In genomic region chr17:56468870-56469269, GRCm38 (mm10) we compare ENCODE assay signal across 9 mouse cellular contexts. TPM values are rescaled to one million over a fixed set of nuclear protein-coding genes. Genes with fewer than 3 reads are reported as not detected.
DNase-seq lines count a peak whose midpoint lies in the region; ATAC-seq and TF ChIP-seq lines count a peak whose summit lies in the region.
"Had no signal": no experiment of that assay in that cellular context is flagged by ENCODE, and none has a peak within 500 bp of the region (broad histone marks: within the 10 kb centered on the region; RNA-seq: fewer than 3 reads in every experiment).

No protein-coding gene starts in this region.

- no peak for TF ChIP-seq CTCF in kidney, adult 2 months (conservative IDR thresholded peaks at IDR 0.05; ENCODE audit: insufficient read depth, insufficient read length, low read depth, low read length)

- H3K9ac ChIP-seq in midbrain, embryonic 11.5 days (ENCODE audit: low read length): no peak overlapping the region
- no peak overlapping the region for H3K9ac ChIP-seq in liver, embryonic 11.5 days (ENCODE audit: low read depth, low read length)

- TF ChIP-seq POLR2A in kidney, adult 2 months (IDR thresholded peaks at IDR 0.05; ENCODE audit: low read depth, low read length): no peak

- WGBS in kidney, adult 2 months: 50% methylated on average over 7 of the region's 7 CpGs
- 64% methylated on average over 7 of the region's 7 CpGs for WGBS in embryonic facial prominence, embryonic 10.5 days
- 76% methylated on average over 7 of the region's 7 CpGs for WGBS in midbrain, embryonic 11.5 days
- 47% methylated on average over 7 of the region's 7 CpGs for WGBS in liver, embryonic 11.5 days

- H3K4me1 ChIP-seq in kidney, adult 2 months (ENCODE audit: control insufficient read depth, insufficient read depth, low read length): no peaks in the 10 kb centered on the region
- H3K4me1 ChIP-seq in embryonic facial prominence, embryonic 10.5 days: peaks cover 85% of the 10 kb centered on the region
- H3K4me1 ChIP-seq in midbrain, embryonic 11.5 days (ENCODE audit: control insufficient read depth, insufficient read depth, low read length): peaks cover 54% of the 10 kb centered on the region
- peaks cover 33% of the 10 kb centered on the region for H3K4me1 ChIP-seq in liver, embryonic 11.5 days (replicated peaks; ENCODE audit: control insufficient read depth, insufficient read depth, low read length)

- no peak overlapping the region for H3K4me3 ChIP-seq in kidney, adult 2 months (ENCODE audit: insufficient read depth, low read depth, low read length)
- H3K4me3 ChIP-seq in embryonic facial prominence, embryonic 10.5 days: 0 out of 2 replicates have a peak overlapping the region, but pooled peaks have one; percentile 1
- H3K4me3 ChIP-seq in midbrain, embryonic 11.5 days (ENCODE audit: low read depth, low read length): no peak overlapping the region
- no peak overlapping the region for H3K4me3 ChIP-seq in liver, embryonic 11.5 days (ENCODE audit: low read depth, low read length)

- H3K4me2 ChIP-seq in midbrain, embryonic 11.5 days: no peak overlapping the region
- H3K4me2 ChIP-seq in liver, embryonic 11.5 days: no peak overlapping the region

- peaks cover 5% of the 10 kb centered on the region; the same call in 1 of the 2 replicates for H3K9me3 ChIP-seq in embryonic facial prominence, embryonic 10.5 days
- no peaks in the 10 kb centered on the region for H3K9me3 ChIP-seq in midbrain, embryonic 11.5 days (ENCODE audit: control insufficient read depth, low read length)
- no peaks in the 10 kb centered on the region for H3K9me3 ChIP-seq in liver, embryonic 11.5 days (ENCODE audit: control insufficient read depth, low read length)

- peak; percentile 13 for ATAC-seq in hematopoietic stem cell, adult 5-6 weeks (replicated peaks in 1 of 2; ENCODE audit: insufficient read depth in 1 of 2, low FRiP score in 2 of 2, low TSS enrichment in 1 of 2, low read depth in 1 of 2, poor library complexity in 2 of 2, severe bottlenecking in 2 of 2)
- no peak for ATAC-seq in midbrain, embryonic 11.5 days (ENCODE audit: low FRiP score)
- no peak for ATAC-seq in liver, embryonic 11.5 days (replicated peaks; ENCODE audit: low FRiP score)

- H3K27me3 ChIP-seq in kidney, adult 2 months (replicated peaks; ENCODE audit: control insufficient read depth, insufficient read depth, low read length): no peaks in the 10 kb centered on the region; the same call in 1 of the 2 replicates
- peaks cover 41% of the 10 kb centered on the region for H3K27me3 ChIP-seq in embryonic facial prominence, embryonic 10.5 days (replicated peaks; ENCODE audit: low read depth, poor library complexity, severe bottlenecking)
- H3K27me3 ChIP-seq in midbrain, embryonic 11.5 days (ENCODE audit: control insufficient read depth, insufficient read depth, low read length): peaks cover 9% of the 10 kb centered on the region
- peaks cover 55% of the 10 kb centered on the region for H3K27me3 ChIP-seq in liver, embryonic 11.5 days (replicated peaks; ENCODE audit: control insufficient read depth, insufficient read depth, low read length)

- H3K27ac ChIP-seq in kidney, adult 2 months (ENCODE audit: insufficient read depth, low read depth, low read length): no peak overlapping the region
- no peak overlapping the region for H3K27ac ChIP-seq in embryonic facial prominence, embryonic 10.5 days (replicated peaks)
- peak overlapping the region; percentile 31; the same call in 1 of the 2 replicates for H3K27ac ChIP-seq in midbrain, embryonic 11.5 days (ENCODE audit: low read depth, low read length)
- H3K27ac ChIP-seq in liver, embryonic 11.5 days (ENCODE audit: low read depth, low read length): no peak overlapping the region

- H3K36me3 ChIP-seq in kidney, adult 2 months (ENCODE audit: control insufficient read depth, insufficient read depth, low read length): no peaks in the 10 kb centered on the region
- H3K36me3 ChIP-seq in embryonic facial prominence, embryonic 10.5 days (replicated peaks): peaks cover 21% of the 10 kb centered on the region
- no peaks in the 10 kb centered on the region; the same call in 1 of the 2 replicates for H3K36me3 ChIP-seq in midbrain, embryonic 11.5 days (ENCODE audit: control insufficient read depth, insufficient read depth, low read length)
- no peaks in the 10 kb centered on the region for H3K36me3 ChIP-seq in liver, embryonic 11.5 days (ENCODE audit: control insufficient read depth, insufficient read depth, low read length)

- peak; percentile 35 for DNase-seq in kidney, adult 2 months
- DNase-seq in kidney, adult 11 months: no peak
- no peak for DNase-seq in embryonic facial prominence, embryonic 10.5 days (ENCODE audit: low spot score)
- DNase-seq in midbrain, embryonic 11.5 days (ENCODE audit: low spot score, missing footprints): no peak
- no peak for DNase-seq in liver, embryonic 11.5 days (ENCODE audit: low spot score)
- no peak for DNase-seq in cerebellum, postnatal 14 days
- no peak for DNase-seq in spleen, adult 12 weeks (ENCODE audit: low spot score)

RNA-seq across cellular contexts. Expression of gene Ptprs, which starts 7.4 kb away (rescaled TPM):
- 38.8 and 48.0 TPM in 2 replicates for polyA plus RNA-seq in kidney, adult 2 months (2012; rRNA removed)
- polyA plus RNA-seq in embryonic facial prominence, embryonic 10.5 days (2016; fragmentation: Nextera tagmentation; extraction: Ambion mirVana): 85.0 and 86.4 TPM in 2 replicates
- 67.9 and 85.5 TPM in 2 replicates for total RNA-seq in hematopoietic stem cell, adult 5-6 weeks (2017)
- 115 and 125 TPM in 2 replicates for polyA plus RNA-seq in midbrain, embryonic 11.5 days (2014; fragmentation: Nextera tagmentation; extraction: Ambion mirVana)
- 33.4 and 39.8 TPM in 2 replicates for polyA plus RNA-seq in liver, embryonic 11.5 days (2014; fragmentation: Nextera tagmentation; extraction: Ambion mirVana)

RNA-seq across cellular contexts. Expression of gene Znrf4, which starts 43.4 kb away (rescaled TPM):
- 0.17 and 0.52 TPM in 2 replicates for polyA plus RNA-seq in kidney, adult 2 months (2012; rRNA removed)
- polyA plus RNA-seq in embryonic facial prominence, embryonic 10.5 days (2016; fragmentation: Nextera tagmentation; extraction: Ambion mirVana): not detected in 2 replicates
- total RNA-seq in hematopoietic stem cell, adult 5-6 weeks (2017): not detected in 2 replicates
- polyA plus RNA-seq in midbrain, embryonic 11.5 days (2014; fragmentation: Nextera tagmentation; extraction: Ambion mirVana): not detected in 2 replicates
- polyA plus RNA-seq in liver, embryonic 11.5 days (2014; fragmentation: Nextera tagmentation; extraction: Ambion mirVana): not detected in 2 replicates
- total RNA-seq: ES-E14 had no signal

Comparison
In these comparisons a context has a peak if more than half of its experiments do, and no peak if none do; other contexts are left out.
1. ATAC-seq: peak in hematopoietic stem cell, adult 5-6 weeks (2 of 2); none in midbrain, embryonic 11.5 days (single experiment) and liver, embryonic 11.5 days (single experiment).